Mouse (Mus musculus): ENCODE results near the gene Ctnnbl1. TPM values are rescaled to one million over a fixed set of nuclear protein-coding genes. Genes with fewer than 3 reads are reported as not detected.
A peak's percentile ranks its signal among the peaks of the same experiment; 100 is the strongest.

The Ctnnbl1 gene
- total and polyA plus RNA-seq, 3 experiments, result 46.0 to 57.2 (median 48.6) TPM

- H3K9ac ChIP-seq (ENCODE audit: insufficient read depth, low read depth), result no peak overlapping the region
- no peaks in the 10 kb centered on the region for H3K79me2 ChIP-seq (replicated peaks; ENCODE audit: control insufficient read depth, extremely low read depth, insufficient read depth, poor library complexity, severe bottlenecking)
- dilution Hi-C loops (cut with MboI; ENCODE audit: extremely low pct_ligation_motif_present, extremely low pct_unique_long_range_greater_than_20kb, low sequenced_read_pairs), result no loop called here
- DNase-seq (ENCODE audit: extremely low read depth), result no peak
- in situ Hi-C loops (cut with MboI; ENCODE audit: low pct_ligation_motif_present, low pct_unique_long_range_greater_than_20kb, low sequenced_read_pairs), result no loop called here
- H3K4me2 ChIP-seq (ENCODE audit: insufficient read depth, low read depth, poor library complexity, severe bottlenecking), result no peak overlapping the region
- H3K36me3 ChIP-seq (replicated peaks in 1 of 2; ENCODE audit: control insufficient read depth in 1 of 2, insufficient read depth in 1 of 2, low read length in 1 of 2), result peaks cover 8 to 49% of the 10 kb centered on the region in 2 experiments
- no peak overlapping the region for H3K27ac ChIP-seq (ENCODE audit: insufficient read depth, low read depth)
- no peaks in the 10 kb centered on the region for H3K9me3 ChIP-seq (replicated peaks; ENCODE audit: low read length)
- no peaks in the 10 kb centered on the region for H3K27me3 ChIP-seq (replicated peaks)
- H3K4me3 ChIP-seq (replicated peaks in 1 of 3; ENCODE audit: low read depth in 2 of 3, low read length in 2 of 3, poor library complexity in 1 of 3), result no peak overlapping the region
- TF ChIP-seq POLR2A (IDR thresholded peaks at IDR 0.05; ENCODE audit: low read depth, low read length) (no peak), ZC3H11A (IDR thresholded peaks at IDR 0.05; ENCODE audit: low read depth, low read length) (no peak), SIN3A (IDR thresholded peaks at IDR 0.05; ENCODE audit: low read length) (no peak), E2F4 (IDR thresholded peaks at IDR 0.05; ENCODE audit: insufficient replicate concordance, low read depth, low read length) (no peak), HCFC1 (IDR thresholded peaks at IDR 0.05; ENCODE audit: low read depth, low read length) (no peak), CTCF (conservative IDR thresholded peaks at IDR 0.05 in 1 of 2, IDR thresholded peaks at IDR 0.05 in 1 of 2; ENCODE audit: low read depth in 2 of 2, low read length in 2 of 2) (no peak), BHLHE40 (IDR thresholded peaks at IDR 0.05; ENCODE audit: low read depth, low read length) (no peak), UBTF (IDR thresholded peaks at IDR 0.05; ENCODE audit: low read depth, low read length) (no peak), JUND (conservative IDR thresholded peaks at IDR 0.05; ENCODE audit: low read depth, low read length) (no peak), GABPA (IDR thresholded peaks at IDR 0.05; ENCODE audit: insufficient replicate concordance, low read depth, low read length) (no peak), IRF4 (IDR thresholded peaks at IDR 0.05; ENCODE audit: low read depth, low read length) (no peak), KAT2A (IDR thresholded peaks at IDR 0.05; ENCODE audit: insufficient replicate concordance, low read length) (no peak), TBP (conservative IDR thresholded peaks at IDR 0.05; ENCODE audit: low read depth, low read length) (no peak)
- H3K4me1 ChIP-seq (ENCODE audit: control insufficient read depth in 1 of 2, insufficient read depth in 2 of 2), result peaks cover 0 to 55% of the 10 kb centered on the region in 2 experiments; a peak in 2 of 4 replicates
Observed at GRCm38 (mm10) chr2:157799533-157799932, 62.3 kb downstream of the Ctnnbl1 start.

DNA sequence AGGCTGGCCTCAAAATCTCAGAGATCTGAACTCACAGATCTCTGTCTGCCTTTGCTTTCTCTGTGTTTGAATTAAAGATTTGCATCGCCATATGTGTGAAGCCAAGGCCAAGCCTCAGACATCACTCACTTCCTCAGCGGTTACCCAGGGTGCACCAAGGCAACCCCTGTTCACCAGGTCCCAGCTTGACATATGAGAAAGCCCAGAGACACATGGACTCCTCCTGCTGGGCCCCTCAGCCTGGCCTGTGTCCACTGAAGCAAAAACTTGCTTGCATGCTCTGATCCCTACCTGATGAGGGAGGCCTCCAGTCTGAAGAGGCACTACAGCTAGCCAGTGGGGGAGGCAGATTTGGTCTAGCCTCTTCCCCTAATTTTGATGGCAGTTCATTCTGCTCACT, 63.1 kb downstream of the Ctnnbl1 start:
- dilution Hi-C loops (cut with MboI; ENCODE audit: extremely low pct_ligation_motif_present, extremely low pct_unique_long_range_greater_than_20kb, low sequenced_read_pairs), result no loop called here
- in situ Hi-C loops (cut with MboI; ENCODE audit: low pct_ligation_motif_present, low pct_unique_long_range_greater_than_20kb, low sequenced_read_pairs), result no loop called here

More for the DNA sequence above, 63.1 kb downstream of the Ctnnbl1 start:
- Histone ChIP-seq H3K4me3 (replicated peaks in 1 of 3; ENCODE audit: low read depth in 2 of 3, low read length in 2 of 3, poor library complexity in 1 of 3) (no peak overlapping the region), H3K9ac (ENCODE audit: insufficient read depth, low read depth) (no peak overlapping the region), H3K36me3 (replicated peaks in 1 of 2; ENCODE audit: control insufficient read depth in 1 of 2, insufficient read depth in 1 of 2, low read length in 1 of 2) (peaks cover 8 to 49% of the 10 kb centered on the region in 2 experiments), H3K9me3 (replicated peaks; ENCODE audit: low read length) (no peaks in the 10 kb centered on the region), H3K27me3 (replicated peaks) (no peaks in the 10 kb centered on the region), H3K79me2 (replicated peaks; ENCODE audit: control insufficient read depth, extremely low read depth, insufficient read depth, poor library complexity, severe bottlenecking) (no peaks in the 10 kb centered on the region), H3K4me2 (ENCODE audit: insufficient read depth, low read depth, poor library complexity, severe bottlenecking) (no peak overlapping the region), H3K27ac (ENCODE audit: insufficient read depth, low read depth) (no peak overlapping the region), H3K4me1 (ENCODE audit: control insufficient read depth in 1 of 2, insufficient read depth in 2 of 2) (peaks cover 0 to 61% of the 10 kb centered on the region in 2 experiments; a peak in 2 of 4 replicates)
- TF ChIP-seq UBTF (IDR thresholded peaks at IDR 0.05; ENCODE audit: low read depth, low read length) (no peak), ETS1 (conservative IDR thresholded peaks at IDR 0.05; ENCODE audit: low read depth, low read length) (no peak), CHD2 (IDR thresholded peaks at IDR 0.05; ENCODE audit: low read length) (no peak), KAT2A (IDR thresholded peaks at IDR 0.05; ENCODE audit: insufficient replicate concordance, low read length) (no peak), RCOR1 (conservative IDR thresholded peaks at IDR 0.05; ENCODE audit: low read depth, low read length) (no peak), MAZ (IDR thresholded peaks at IDR 0.05; ENCODE audit: low read depth, low read length) (no peak), ELF1 (IDR thresholded peaks at IDR 0.05; ENCODE audit: low read depth, low read length) (no peak), USF1 (IDR thresholded peaks at IDR 0.05; ENCODE audit: low read depth, low read length) (no peak), RAD21 (IDR thresholded peaks at IDR 0.05; ENCODE audit: low read depth, low read length) (no peak), CTCF (conservative IDR thresholded peaks at IDR 0.05 in 1 of 2, IDR thresholded peaks at IDR 0.05 in 1 of 2; ENCODE audit: low read depth in 2 of 2, low read length in 2 of 2) (no peak), MAX (IDR thresholded peaks at IDR 0.05; ENCODE audit: low read length) (no peak), PAX5 (IDR thresholded peaks at IDR 0.05; ENCODE audit: low read length) (no peak), USF2 (conservative IDR thresholded peaks at IDR 0.05; ENCODE audit: low read depth, low read length) (no peak), BHLHE40 (IDR thresholded peaks at IDR 0.05; ENCODE audit: low read depth, low read length) (no peak), MEF2A (IDR thresholded peaks at IDR 0.05; ENCODE audit: borderline replicate concordance, low read depth, low read length) (no peak)
- peak; percentile 25 for DNase-seq (ENCODE audit: extremely low read depth)
